Mouse (Mus musculus): ENCODE measurements around the gene Gm49322. TPM values are rescaled to one million over a fixed set of nuclear protein-coding genes. Genes with fewer than 3 reads are reported as not detected.
A peak's percentile ranks its signal among the peaks of the same experiment; 100 is the strongest.
"Not testable (repeated sequence)": the region's sequence is repeated elsewhere in the genome, so short reads cannot be mapped to it uniquely, and the experiment has no call there.

Gm49322 gene
- polyA plus RNA-seq (2016; fragmentation: Nextera tagmentation; extraction: Ambion mirVana): 5.7 and 6.4 TPM in 2 replicates

DNA sequence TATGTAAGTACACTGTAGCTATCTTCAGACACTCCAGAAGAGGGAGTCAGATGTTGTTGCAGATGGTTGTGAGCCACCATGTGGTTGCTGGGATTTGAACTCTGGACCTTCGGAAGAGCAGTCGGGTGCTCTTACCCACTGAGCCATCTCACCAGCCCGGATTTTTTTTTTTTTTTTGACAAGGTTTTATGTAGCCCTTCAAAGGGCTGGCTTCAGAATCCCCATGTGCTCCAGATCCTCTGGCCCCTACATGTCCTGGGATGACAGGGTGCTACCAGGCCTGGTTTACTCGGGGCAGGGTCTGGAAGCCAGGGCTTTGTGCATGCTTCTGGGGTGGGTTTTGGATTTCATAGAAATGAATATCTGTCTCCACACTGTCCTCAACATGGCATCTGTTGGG, at the start of gene Gm49322:
Gene Gm49322 (plus strand): TSS at position 301 of the 400 bp plus-strand sequence.
- peaks cover 24% of the 10 kb centered on the region for H3K4me1 ChIP-seq
- not testable (repeated sequence) for DNase-seq (ENCODE audit: low spot score); H3K27ac ChIP-seq (replicated peaks); H3K9me3 ChIP-seq; H3K27me3 ChIP-seq (replicated peaks; ENCODE audit: low read depth, poor library complexity, severe bottlenecking)
- 88% methylated on average over 4 of the region's 4 CpGs for WGBS
- H3K4me3 ChIP-seq: peak within 1 kb of the TSS; percentile 85; the same call in 1 of the 2 replicates
- peaks cover 58% of the 10 kb centered on the region for H3K36me3 ChIP-seq (replicated peaks)

DNA sequence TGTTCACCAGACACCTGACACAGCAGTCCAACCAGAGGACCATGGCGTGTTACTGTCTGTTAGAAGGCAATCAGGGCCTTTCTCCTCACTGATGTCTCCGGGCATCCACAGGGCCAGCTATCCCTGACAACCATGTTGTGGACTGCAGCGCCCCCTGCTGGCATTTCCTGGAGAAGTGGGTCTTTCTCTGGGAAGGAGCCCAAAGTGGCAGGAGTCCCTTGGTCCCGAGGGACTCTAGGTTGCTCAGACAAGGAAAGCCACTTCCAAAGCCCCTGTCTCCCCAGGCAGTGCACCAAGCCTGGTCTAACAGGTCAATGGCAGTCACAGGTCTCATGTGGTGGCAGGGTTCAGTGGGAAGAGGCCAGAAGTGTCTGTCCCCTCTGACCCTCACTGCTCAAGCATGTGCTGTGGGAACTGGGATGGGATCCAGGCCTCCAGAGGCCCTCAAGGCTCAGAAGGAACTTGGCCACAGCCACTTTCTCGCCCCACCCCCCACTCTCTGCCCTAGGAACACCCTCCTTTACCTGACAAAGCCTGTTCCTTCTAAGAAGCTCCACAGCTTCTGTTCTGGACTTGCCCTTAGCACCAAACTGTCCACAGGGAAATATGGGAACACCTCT, 48.4 kb upstream of the Gm49322 start:
- peak overlapping the region; percentile 11; the same call in 1 of the 2 replicates for H3K4me3 ChIP-seq
- DNase-seq (ENCODE audit: low spot score): peak; percentile 80
- H3K27me3 ChIP-seq (replicated peaks; ENCODE audit: low read depth, poor library complexity, severe bottlenecking): no peaks in the 10 kb centered on the region
- WGBS: 41% methylated on average over 5 of the region's 5 CpGs
- H3K27ac ChIP-seq (replicated peaks): no peak overlapping the region; the same call in 1 of the 2 replicates
- peaks cover 48% of the 10 kb centered on the region for H3K4me1 ChIP-seq
- no peaks in the 10 kb centered on the region for H3K9me3 ChIP-seq
- peaks cover 15% of the 10 kb centered on the region for H3K36me3 ChIP-seq (replicated peaks)

DNA sequence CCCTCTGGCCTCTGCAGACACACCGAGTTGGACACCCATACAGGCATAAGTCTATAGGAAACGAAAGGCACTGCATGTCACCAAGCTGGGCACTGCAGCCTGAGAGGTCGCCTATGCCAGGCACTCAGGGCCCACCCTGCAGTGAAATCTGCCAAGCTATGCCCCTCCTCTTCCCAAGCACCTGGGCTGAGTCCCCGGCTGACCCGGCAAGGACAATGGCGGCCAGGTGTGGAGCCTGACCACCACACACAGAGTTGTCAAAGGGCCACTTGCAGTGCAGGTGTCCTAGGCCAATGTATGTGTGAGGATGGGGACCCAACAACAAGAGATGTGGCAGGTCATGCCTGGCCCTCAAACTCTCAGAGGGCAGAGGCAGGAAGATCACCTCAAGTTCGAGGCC, 46.4 kb upstream of the Gm49322 start:
- no peak overlapping the region for H3K4me3 ChIP-seq
- no peaks in the 10 kb centered on the region for H3K9me3 ChIP-seq
- 91% methylated on average over 7 of the region's 7 CpGs for WGBS
- H3K4me1 ChIP-seq: peaks cover 43% of the 10 kb centered on the region
- 0 out of 2 replicates have a peak, but pooled peaks cover 5% of the 10 kb centered on the region for H3K36me3 ChIP-seq (replicated peaks)
- no peaks in the 10 kb centered on the region for H3K27me3 ChIP-seq (replicated peaks; ENCODE audit: low read depth, poor library complexity, severe bottlenecking)
- no peak for DNase-seq (ENCODE audit: low spot score)
- H3K27ac ChIP-seq (replicated peaks): no peak overlapping the region

- 2% methylated on average over 13 of the region's 13 CpGs for WGBS
- Histone ChIP-seq H3K9me3 (no peaks in the 10 kb centered on the region), H3K4me3 (peak overlapping the region; percentile 100), H3K36me3 (replicated peaks) (peaks cover 5% of the 10 kb centered on the region; the same call in 1 of the 2 replicates), H3K4me1 (peaks cover 43% of the 10 kb centered on the region), H3K27ac (replicated peaks) (peak overlapping the region; percentile 99), H3K27me3 (replicated peaks; ENCODE audit: low read depth, poor library complexity, severe bottlenecking) (no peaks in the 10 kb centered on the region)
- no peak for DNase-seq (ENCODE audit: low spot score)
Measured at GRCm38 (mm10) chr10:80560621-80561020, 45.2 kb upstream of the Gm49322 start.

- peak; percentile 93 for DNase-seq (ENCODE audit: low spot score)
- WGBS: under 1% methylated on average over 72 of the region's 72 CpGs
- Histone ChIP-seq H3K36me3 (replicated peaks) (peaks cover 5% of the 10 kb centered on the region; the same call in 1 of the 2 replicates), H3K4me3 (peak within 1 kb of the TSS; percentile 100), H3K9me3 (no peaks in the 10 kb centered on the region), H3K27me3 (replicated peaks; ENCODE audit: low read depth, poor library complexity, severe bottlenecking) (no peaks in the 10 kb centered on the region), H3K27ac (replicated peaks) (peak within 1 kb of the TSS; percentile 99), H3K4me1 (peaks cover 44% of the 10 kb centered on the region)
Measured at GRCm38 (mm10) chr10:80561116-80561944, 44.5 kb upstream of the Gm49322 start, which contains the start of gene Rexo1. Gene Rexo1 (minus strand): TSS chr10:80561560.

- 20% methylated on average over 17 of the region's 17 CpGs for WGBS
- no peak overlapping the region for H3K27ac ChIP-seq (replicated peaks)
- no peaks in the 10 kb centered on the region for H3K9me3 ChIP-seq
- peak overlapping the region; percentile 16; the same call in 1 of the 2 replicates for H3K4me3 ChIP-seq
- no peaks in the 10 kb centered on the region for H3K27me3 ChIP-seq (replicated peaks; ENCODE audit: low read depth, poor library complexity, severe bottlenecking)
- DNase-seq (ENCODE audit: low spot score): peak; percentile 88
- peaks cover 44% of the 10 kb centered on the region for H3K4me1 ChIP-seq
- H3K36me3 ChIP-seq (replicated peaks): peaks cover 21% of the 10 kb centered on the region
Measured at GRCm38 (mm10) chr10:80566375-80567092, 39.3 kb upstream of the Gm49322 start.

DNA sequence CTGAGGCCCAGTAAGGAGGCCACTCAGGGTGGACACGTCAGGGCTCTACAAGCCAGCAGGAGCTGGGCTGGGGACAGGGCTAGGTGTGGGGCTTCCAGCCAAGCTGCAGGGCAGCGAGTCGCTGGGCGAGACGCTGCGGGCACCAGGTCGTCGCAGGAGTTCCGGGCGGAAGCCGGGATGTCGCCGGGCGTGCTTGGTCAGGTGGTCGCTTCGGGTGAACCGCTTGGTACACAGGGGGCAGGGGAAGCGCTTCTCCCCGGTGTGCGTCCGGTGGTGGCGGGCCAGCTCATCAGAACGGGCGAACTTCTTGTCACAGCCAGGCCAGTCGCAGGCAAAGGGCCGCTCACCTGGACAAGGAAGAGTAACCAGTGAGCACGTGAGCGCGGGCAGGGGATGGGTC, 36.9 kb upstream of the Gm49322 start:
- H3K27ac ChIP-seq (replicated peaks): no peak overlapping the region
- H3K4me1 ChIP-seq: peaks cover 58% of the 10 kb centered on the region
- no peaks in the 10 kb centered on the region for H3K27me3 ChIP-seq (replicated peaks; ENCODE audit: low read depth, poor library complexity, severe bottlenecking)
- DNase-seq (ENCODE audit: low spot score): no peak
- H3K4me3 ChIP-seq: 0 out of 2 replicates have a peak overlapping the region, but pooled peaks have one; percentile 17
- 94% methylated on average over 29 of the region's 29 CpGs for WGBS
- peaks cover 21% of the 10 kb centered on the region for H3K36me3 ChIP-seq (replicated peaks)
- no peaks in the 10 kb centered on the region for H3K9me3 ChIP-seq

GRCm38 (mm10) chr10:80569664-80570066, 36.2 kb upstream of the Gm49322 start:
- Histone ChIP-seq H3K9me3 (no peaks in the 10 kb centered on the region), H3K4me3 (peak overlapping the region; percentile 47), H3K27me3 (replicated peaks; ENCODE audit: low read depth, poor library complexity, severe bottlenecking) (no peaks in the 10 kb centered on the region), H3K4me1 (peaks cover 66% of the 10 kb centered on the region), H3K27ac (replicated peaks) (peak overlapping the region; percentile 82), H3K36me3 (replicated peaks) (peaks cover 20% of the 10 kb centered on the region)
- peak; percentile 66 for DNase-seq (ENCODE audit: low spot score)
- WGBS: 34% methylated on average over 10 of the region's 10 CpGs

DNA sequence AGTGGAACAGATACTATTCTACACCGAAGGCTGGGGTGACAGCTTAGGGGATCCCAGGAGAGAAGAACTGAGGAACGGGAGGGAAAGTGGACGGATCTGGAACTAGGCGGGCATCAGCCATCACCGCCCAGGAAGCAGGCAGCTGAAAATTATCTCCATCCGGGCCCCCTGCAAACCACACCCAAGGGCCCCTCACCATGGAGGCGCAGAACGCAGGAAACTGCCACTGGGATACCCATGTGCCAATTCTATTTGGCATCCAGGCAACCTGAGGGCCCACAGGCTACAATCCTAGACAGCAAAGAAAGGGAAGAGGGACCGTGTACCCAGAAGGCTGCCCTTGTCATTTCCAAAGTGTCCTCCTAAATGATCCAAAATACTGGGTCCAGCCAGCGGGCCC, 35.4 kb upstream of the Gm49322 start:
- Histone ChIP-seq H3K36me3 (replicated peaks) (peaks cover 18% of the 10 kb centered on the region), H3K27ac (replicated peaks) (peak overlapping the region; percentile 82), H3K9me3 (no peaks in the 10 kb centered on the region), H3K4me3 (peak overlapping the region; percentile 47), H3K27me3 (replicated peaks; ENCODE audit: low read depth, poor library complexity, severe bottlenecking) (no peaks in the 10 kb centered on the region), H3K4me1 (peaks cover 73% of the 10 kb centered on the region)
- no peak for DNase-seq (ENCODE audit: low spot score)
- 87% methylated on average over 10 of the region's 10 CpGs for WGBS

DNA sequence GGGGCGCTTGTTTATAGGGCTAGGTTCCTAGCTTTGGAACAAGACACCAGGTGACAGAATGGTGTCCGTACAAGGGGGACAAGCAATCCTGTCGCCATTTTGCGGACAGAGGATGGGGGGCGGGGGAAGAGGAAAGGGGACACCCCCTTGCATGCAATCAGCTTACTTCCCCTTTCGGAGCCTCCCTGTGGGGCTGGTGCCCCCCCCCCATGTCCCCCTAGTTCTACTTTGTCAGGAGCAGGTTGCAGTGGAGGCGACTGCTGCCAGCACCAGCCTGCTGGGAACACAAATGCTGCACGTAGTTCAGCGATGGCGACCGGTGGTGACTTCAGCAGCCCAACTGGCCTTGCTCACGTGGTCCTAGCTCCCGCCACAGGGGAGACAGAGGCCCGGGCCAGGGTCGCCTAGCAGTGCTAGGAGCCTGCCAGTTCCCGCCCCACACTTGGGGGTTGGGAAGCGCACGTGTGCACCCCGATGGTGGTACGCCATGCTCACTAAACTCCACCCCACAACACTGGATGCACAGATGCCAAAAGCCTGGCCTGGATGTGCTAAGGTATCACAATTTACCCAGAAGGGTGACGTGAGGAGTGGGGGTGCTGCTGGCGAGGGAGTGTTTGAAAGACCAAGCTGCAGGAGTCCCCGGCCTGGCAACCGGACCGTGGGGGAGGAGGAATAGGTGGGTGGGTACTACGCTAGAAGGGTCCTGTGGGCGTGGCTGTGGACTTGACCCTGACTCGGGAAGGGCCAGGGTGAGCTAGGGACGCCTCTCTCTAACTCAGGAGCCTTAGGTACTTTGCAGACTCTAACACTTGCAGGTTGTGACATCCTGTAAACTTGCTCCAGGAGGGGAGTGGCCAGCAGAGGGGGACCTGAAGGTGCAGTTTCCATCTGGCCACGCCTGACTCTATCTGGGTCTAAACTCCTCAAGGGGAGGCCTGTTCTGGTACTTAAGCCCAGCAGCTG, 34.7 kb upstream of the Gm49322 start:
- DNase-seq (ENCODE audit: low spot score): peak; percentile 57
- Histone ChIP-seq H3K36me3 (replicated peaks) (peaks cover 18% of the 10 kb centered on the region), H3K4me1 (peaks cover 80% of the 10 kb centered on the region), H3K4me3 (peak overlapping the region; percentile 47), H3K27ac (replicated peaks) (peak overlapping the region; percentile 82), H3K9me3 (no peaks in the 10 kb centered on the region), H3K27me3 (replicated peaks; ENCODE audit: low read depth, poor library complexity, severe bottlenecking) (no peaks in the 10 kb centered on the region)
- 23% methylated on average over 30 of the region's 30 CpGs for WGBS

DNA sequence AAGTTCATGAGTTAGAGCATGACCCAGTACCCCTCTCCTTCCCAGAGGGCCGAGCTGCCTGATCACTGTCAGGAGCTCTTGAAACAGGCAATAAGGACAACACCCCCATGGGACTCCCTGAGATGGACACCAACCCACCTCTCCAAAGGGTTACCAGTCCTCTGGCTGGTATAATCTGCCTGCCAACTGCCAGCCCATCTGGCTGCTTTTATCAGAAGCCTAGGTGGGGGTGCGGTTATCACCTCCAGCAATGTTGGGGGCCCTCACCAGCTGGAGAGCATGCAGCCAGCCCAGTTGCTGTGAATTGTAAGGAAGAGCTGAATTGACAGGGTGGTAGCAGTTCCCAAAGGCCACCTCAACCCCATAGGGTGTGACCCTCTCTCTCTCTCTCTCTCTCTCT, 33.3 kb upstream of the Gm49322 start:
- Histone ChIP-seq H3K27ac (replicated peaks) (no peak overlapping the region), H3K27me3 (replicated peaks; ENCODE audit: low read depth, poor library complexity, severe bottlenecking) (no peaks in the 10 kb centered on the region), H3K4me3 (peak overlapping the region; percentile 2; the same call in 1 of the 2 replicates), H3K4me1 (peaks cover 86% of the 10 kb centered on the region), H3K36me3 (replicated peaks) (peaks cover 18% of the 10 kb centered on the region), H3K9me3 (no peaks in the 10 kb centered on the region)
- DNase-seq (ENCODE audit: low spot score): no peak
- WGBS: 88% methylated on average over 2 of the region's 2 CpGs

Data from embryonic facial prominence, embryonic 10.5 days (tissue).